Mouse (Mus musculus) layer of hippocampus, adult 2 months (tissue): ENCODE results near the gene Tmem104. TPM values are rescaled to one million over a fixed set of nuclear protein-coding genes. Genes with fewer than 3 reads are reported as not detected.

Source experiments
- DNase-seq, 2 experiments: peaks; one replicate each; pipeline ENCODE4 v3.0.0; 2022; ENCODE audit warnings: low spot score in 2 of 2
- H3K27ac ChIP-seq: fragments of 200-600 bp; 2 replicates; pipeline ENCODE4 v1.8.1; 2022
- H3K4me3 ChIP-seq: fragments of 200-600 bp; 2 replicates; pipeline ENCODE4 v1.8.1; 2022; ENCODE audit warnings: mild to moderate bottlenecking
- CTCF ChIP-seq: fragments of 200-600 bp; conservative IDR thresholded peaks from 2 replicates; pipeline ENCODE4 v1.8.1; 2022; ENCODE audit warnings: antibody characterized with exemption, mild to moderate bottlenecking, moderate library complexity
- total RNA-seq, 2 experiments: library from RNA; stranded (reverse); gene quantifications; 2 replicates each; pipeline ENCODE4 v1.2.3; 2021

Tmem104 gene
- total RNA-seq, 2 experiments from 2014 or later, result 18.1 to 20.1 TPM

DNA sequence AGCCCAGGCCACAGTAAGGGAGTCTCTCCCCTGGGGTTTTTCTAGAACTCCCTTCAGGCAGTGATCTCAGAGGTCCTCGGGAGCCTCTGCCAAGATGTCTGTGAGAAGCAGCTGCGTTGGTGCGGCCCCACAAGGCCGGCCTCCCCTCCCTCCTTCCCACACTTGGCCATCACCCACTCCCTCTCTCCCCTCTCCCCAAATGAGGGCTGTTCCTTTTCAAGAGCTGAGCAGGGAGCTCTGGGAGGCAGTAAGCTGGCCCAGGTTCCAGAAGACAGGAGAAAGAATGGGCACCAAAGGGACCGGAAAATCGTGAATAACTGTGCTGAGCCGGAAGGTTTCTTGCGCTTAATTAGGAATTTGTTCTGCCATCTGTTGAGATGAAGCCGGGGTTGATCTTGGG is 44.6 kb downstream of the Tmem104 start:
- Histone ChIP-seq H3K4me3 (no peak overlapping the region), H3K27ac (peak overlapping the region; percentile 91)
- DNase-seq, result peak in 1 of 2 experiments; percentile 54
- TF ChIP-seq CTCF, result no peak

DNA sequence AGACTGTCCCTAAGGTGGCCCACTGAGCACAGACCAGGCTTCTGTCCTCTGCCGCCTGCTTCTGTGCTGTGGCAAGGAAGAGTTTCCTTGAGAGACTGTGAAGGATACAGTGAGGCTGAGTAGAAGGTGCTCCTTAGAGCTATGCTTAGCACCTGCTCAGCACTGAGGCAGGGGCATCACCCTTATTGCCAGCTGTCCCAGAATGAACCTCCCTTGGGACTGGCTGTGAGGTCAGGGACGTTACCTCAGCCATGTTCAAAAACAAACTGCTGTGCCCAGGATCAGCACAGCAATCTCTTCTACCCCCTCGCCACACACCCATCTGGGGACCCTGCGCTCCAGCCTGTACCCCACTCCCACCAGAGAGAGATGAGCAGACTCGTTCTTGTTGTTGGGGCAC is 45.6 kb downstream of the Tmem104 start:
- H3K4me3 ChIP-seq, result no peak overlapping the region
- no peak for DNase-seq
- TF ChIP-seq CTCF, result no peak
- H3K27ac ChIP-seq, result peak overlapping the region; percentile 91

DNA sequence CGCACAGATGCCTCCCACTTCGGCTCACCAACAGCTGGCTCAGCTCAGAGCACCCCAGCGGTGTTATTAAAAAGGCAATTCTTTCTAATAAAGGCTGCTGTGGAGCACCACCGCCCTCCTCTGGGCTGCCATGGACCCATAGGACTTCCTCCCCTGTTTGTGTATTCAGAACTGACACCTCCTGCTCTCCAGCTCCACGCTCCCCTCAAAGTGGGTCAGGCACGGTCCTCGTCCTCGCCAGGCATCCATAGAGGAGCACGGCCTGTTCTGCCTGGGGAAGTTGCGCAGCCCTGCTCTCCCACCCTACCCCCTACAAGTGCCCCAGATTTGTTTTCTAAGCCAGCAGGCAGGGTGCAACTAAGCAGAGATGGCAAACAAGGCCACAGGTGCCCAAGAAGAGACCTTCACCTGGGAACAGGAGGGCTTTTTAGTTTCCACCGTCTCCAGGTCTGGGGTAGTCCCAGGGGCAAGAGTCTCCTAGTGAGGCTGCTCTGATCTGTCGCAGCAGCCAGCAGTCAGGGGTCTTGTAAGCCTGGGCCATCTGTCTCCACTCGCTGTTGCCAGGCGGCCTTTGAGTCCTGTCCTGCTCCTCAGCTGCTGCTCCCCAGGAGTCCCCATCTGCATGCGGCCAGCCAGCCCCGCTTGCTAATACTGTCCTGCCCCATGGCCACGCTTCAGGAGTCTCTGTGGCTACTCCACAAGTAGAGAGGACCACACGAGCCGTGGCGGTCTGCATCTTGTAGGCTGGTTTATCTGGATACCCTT is 46.4 kb downstream of the Tmem104 start:
- no peak overlapping the region for H3K4me3 ChIP-seq
- peak; percentile 41 to 54 for DNase-seq
- peak overlapping the region; percentile 91 for H3K27ac ChIP-seq
- TF ChIP-seq CTCF, result peak; percentile 71

GRCm38 (mm10) chr11:115234320-115235044 is 47.2 kb downstream of the Tmem104 start:
- TF ChIP-seq CTCF, result no peak
- Histone ChIP-seq H3K4me3 (no peak overlapping the region), H3K27ac (peak overlapping the region; percentile 91)
- DNase-seq, result no peak

- DNase-seq, result no peak
- Histone ChIP-seq H3K4me3 (no peak overlapping the region), H3K27ac (peak overlapping the region; percentile 1; the same call in 1 of the 2 replicates)
- TF ChIP-seq CTCF, result no peak
Observed at GRCm38 (mm10) chr11:115236570-115236969, 49.3 kb downstream of the Tmem104 start.

DNA sequence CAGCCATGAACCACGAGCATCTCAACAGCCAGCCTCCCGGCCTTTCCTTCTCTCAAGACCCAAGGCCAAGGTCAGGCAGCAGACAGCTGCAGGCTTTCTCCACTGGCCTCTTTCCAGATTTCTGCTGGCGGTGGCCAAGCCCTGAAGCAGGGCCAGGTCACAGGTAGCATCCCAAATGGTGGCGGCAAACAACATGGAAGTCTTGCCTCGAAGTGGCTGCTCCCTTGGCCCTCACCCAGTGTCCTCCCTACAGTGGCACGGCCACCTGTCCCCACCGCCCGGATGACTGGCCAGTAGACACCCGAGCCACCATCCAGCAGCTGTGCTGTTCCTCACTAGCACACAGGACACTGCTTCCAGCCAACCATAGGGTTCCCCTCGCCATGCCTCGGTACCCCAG is 54.1 kb downstream of the Tmem104 start:
- no peak overlapping the region for H3K4me3 ChIP-seq
- no peak overlapping the region for H3K27ac ChIP-seq
- TF ChIP-seq CTCF, result no peak
- DNase-seq, result no peak

GRCm38 (mm10) chr11:115242746-115243145 is 55.5 kb downstream of the Tmem104 start:
- DNase-seq, result no peak
- no peak overlapping the region for H3K4me3 ChIP-seq
- no peak for TF ChIP-seq CTCF
- H3K27ac ChIP-seq, result no peak overlapping the region

DNA sequence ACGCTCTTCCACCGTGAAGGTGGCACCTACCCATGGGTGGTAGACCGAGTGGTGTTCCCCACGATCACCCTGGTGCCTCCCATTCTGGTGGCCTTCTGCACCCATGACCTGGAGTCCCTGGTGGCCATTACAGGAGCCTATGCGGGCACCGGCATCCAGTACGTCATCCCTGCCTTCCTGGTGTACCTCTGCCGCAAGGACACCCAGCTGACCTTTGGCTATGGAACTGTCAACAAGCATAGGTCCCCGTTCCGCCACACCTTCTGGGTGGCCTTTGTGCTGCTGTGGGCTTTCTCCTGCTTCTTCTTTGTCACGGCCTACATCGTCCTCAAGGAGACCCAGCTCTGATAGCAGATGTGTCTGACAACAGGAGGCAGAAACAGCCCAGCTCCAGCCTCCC is 56.5 kb downstream of the Tmem104 start:
- no peak overlapping the region for H3K27ac ChIP-seq
- H3K4me3 ChIP-seq, result no peak overlapping the region
- no peak for DNase-seq
- no peak for TF ChIP-seq CTCF

DNA sequence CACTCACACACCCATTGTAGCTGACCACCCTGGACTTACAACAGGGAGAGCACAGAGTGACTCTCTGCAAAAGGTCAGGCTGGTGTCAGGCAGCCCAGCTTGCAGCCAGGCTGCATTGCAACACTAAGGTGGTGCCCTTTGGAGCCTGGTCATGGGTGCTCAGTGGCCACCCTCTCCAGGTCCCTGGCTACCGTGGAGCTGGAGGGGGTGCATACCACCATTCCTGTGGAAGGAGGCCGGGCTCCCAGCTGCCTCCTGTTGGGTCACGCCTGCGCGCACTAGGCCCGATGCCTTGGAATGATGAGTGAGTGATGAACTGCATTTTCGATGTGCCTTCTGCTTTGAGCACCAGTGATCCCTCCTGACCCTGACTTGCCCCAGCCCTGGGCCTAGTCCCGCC is 57.6 kb downstream of the Tmem104 start:
- no peak overlapping the region for H3K4me3 ChIP-seq
- no peak for DNase-seq
- no peak overlapping the region for H3K27ac ChIP-seq
- TF ChIP-seq CTCF, result no peak

DNA sequence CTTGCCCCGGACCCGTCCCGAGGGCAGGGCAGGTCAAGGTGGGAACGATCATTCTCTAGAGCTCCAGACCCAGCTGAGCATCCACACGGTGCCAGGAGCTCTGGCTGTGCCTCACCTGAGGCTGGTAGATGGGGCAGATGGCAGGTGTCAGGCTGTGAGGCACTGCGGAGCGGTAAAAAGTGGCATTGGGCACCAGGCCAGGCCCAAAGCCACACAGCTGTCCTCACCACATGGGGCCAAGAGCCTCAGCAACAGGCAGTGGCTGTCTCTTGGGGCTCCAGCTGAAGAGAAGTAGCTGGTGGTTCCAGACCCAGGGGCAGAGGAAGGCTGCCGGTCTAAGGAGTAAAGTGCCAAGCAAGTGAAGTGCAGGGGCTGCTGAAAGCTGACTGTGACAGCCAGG is 59.1 kb downstream of the Tmem104 start:
- no peak for TF ChIP-seq CTCF
- Histone ChIP-seq H3K4me3 (no peak overlapping the region), H3K27ac (peak overlapping the region; percentile 32; the same call in 1 of the 2 replicates)
- no peak for DNase-seq

DNA sequence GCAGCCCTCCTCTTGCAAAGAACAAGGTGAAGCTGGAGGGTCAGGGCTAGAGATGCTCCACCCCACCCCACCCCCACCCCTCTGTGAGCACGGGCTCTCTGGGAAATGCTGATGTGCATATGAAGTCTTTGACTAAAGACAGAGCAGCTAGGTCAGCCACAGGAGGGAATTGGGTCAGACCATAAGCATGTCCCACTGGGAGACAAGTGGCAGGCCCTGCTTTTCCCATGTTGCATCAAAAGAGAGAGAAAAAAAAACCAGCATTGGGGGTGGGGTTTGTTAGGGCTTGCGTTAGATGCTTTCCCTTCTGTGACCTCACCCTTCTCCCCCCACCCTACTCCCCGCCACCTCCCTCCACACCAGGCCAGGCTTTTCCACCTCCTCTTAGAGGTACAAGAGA is 60.0 kb downstream of the Tmem104 start:
- no peak overlapping the region for H3K4me3 ChIP-seq
- no peak for DNase-seq
- H3K27ac ChIP-seq, result no peak overlapping the region; the same call in 1 of the 2 replicates
- no peak for TF ChIP-seq CTCF

DNA sequence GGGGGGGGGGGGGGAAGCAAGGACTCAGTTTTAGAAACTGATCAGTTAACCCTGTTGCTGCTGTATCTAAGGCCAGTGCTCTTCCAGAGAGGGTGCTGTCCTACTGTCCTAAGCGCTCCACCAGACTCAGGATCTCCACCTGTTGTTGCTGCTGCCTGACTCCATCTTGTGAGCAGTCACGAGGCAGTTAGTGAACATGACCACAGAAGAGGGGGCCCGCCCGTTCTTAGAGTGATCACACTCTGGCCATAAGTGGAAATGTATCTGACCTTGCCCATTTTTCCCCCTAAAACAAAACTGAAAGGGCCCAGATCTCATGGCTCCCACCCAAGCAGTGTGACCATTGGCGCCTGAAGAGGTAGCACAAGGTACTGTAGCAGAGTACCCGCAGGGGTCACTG is 60.7 kb downstream of the Tmem104 start:
- no peak overlapping the region; the same call in 1 of the 2 replicates for H3K27ac ChIP-seq
- TF ChIP-seq CTCF, result no peak
- no peak for DNase-seq
- H3K4me3 ChIP-seq, result no peak overlapping the region

- Histone ChIP-seq H3K4me3 (peak overlapping the region; percentile 52), H3K27ac (no peak overlapping the region)
- no peak for DNase-seq
- peak; percentile 54 for TF ChIP-seq CTCF
Observed at GRCm38 (mm10) chr11:115249721-115250404, 62.6 kb downstream of the Tmem104 start.
